Mouse (Mus musculus): ENCODE data around the gene Large1. TPM values are rescaled to one million over a fixed set of nuclear protein-coding genes. Genes with fewer than 3 reads are reported as not detected.

The Large1 gene
- polyA plus RNA-seq, 1 experiment from 2014 or later: 4.1 TPM

DNA sequence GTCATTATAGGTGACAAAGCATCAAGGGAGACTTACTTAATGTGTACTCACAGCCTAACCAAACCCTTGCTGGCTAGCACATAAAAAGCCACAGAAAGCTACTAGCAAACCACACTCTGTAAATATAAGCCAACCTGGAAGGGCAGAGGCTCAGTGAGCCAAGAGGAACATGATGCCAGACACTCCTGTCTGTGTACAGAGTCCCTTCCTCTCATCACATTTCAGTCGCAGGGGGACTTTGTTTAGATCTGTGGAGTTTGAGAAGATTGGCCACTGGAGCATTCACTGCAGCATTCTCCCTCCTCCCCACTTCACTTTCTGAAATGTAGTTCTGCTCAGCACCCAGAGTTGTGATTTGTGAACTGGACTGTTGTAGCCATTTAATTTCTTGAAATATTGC is 291.9 kb downstream of the Large1 start:
- no peaks in the 10 kb centered on the region for H3K9me3 ChIP-seq (ENCODE audit: control insufficient read depth, low read length)
- no peaks in the 10 kb centered on the region for H3K36me3 ChIP-seq (ENCODE audit: control insufficient read depth, insufficient read depth, low read length)
- DNase-seq (ENCODE audit: low spot score): no peak
- H3K27ac ChIP-seq (ENCODE audit: low read depth, low read length): no peak overlapping the region
- WGBS: 53% methylated on average over 1 of the region's 1 CpGs
- no peaks in the 10 kb centered on the region for H3K4me1 ChIP-seq (replicated peaks; ENCODE audit: control insufficient read depth, insufficient read depth, low read length)
- no peak overlapping the region for H3K9ac ChIP-seq (ENCODE audit: low read depth, low read length)
- no peak overlapping the region for H3K4me3 ChIP-seq (ENCODE audit: low read depth, low read length)
- H3K27me3 ChIP-seq (replicated peaks; ENCODE audit: control insufficient read depth, insufficient read depth, low read length): no peaks in the 10 kb centered on the region
- ATAC-seq (replicated peaks; ENCODE audit: low FRiP score): no peak
- no peak overlapping the region for H3K4me2 ChIP-seq

DNA sequence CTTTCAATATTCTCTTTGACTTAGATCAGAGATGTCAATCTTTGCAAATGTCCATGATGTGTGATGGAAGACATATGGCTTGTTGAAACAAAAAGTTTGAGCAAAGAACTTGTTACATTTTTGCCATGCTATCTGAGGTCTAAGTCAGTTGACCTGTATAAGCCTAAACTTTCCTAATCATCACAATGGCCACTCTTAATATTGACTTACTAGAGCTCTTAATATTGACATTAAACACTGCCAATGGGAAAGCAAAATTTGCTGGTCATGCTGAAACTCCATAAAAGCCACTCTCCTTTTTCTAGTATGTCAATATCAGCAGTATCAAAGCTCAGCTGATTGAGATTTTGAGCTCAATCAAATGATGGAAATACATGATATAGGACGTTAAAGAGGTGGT is 298.6 kb downstream of the Large1 start:
- Histone ChIP-seq H3K9ac (ENCODE audit: low read depth, low read length) (no peak overlapping the region), H3K4me1 (replicated peaks; ENCODE audit: control insufficient read depth, insufficient read depth, low read length) (no peaks in the 10 kb centered on the region)
- WGBS: 78% methylated on average over 1 of the region's 1 CpGs

DNA sequence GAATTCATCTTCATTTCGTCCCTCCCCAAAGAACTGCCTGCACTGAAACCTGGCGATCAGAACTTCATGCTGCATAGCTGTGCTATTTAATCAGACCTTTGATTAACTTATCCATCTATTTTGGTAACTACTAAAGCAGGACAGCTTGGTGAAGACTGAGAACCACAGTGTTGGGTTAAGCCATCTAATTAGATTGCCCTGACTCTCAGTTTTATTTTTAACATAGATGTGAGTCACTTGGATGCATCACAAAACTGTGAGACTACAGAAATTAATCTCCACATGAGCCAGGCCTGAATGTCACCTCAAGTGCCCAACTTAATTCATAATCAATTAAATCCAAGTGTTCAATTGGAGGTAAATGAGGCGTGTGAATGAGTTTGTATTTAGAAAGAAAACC is 299.5 kb downstream of the Large1 start:
- no peaks in the 10 kb centered on the region for H3K9me3 ChIP-seq (ENCODE audit: control insufficient read depth, low read length)
- H3K4me2 ChIP-seq: no peak overlapping the region
- WGBS: 73% methylated on average over 3 of the region's 3 CpGs
- H3K4me1 ChIP-seq (replicated peaks; ENCODE audit: control insufficient read depth, insufficient read depth, low read length): no peaks in the 10 kb centered on the region
- ATAC-seq (replicated peaks; ENCODE audit: low FRiP score) (no peak), DNase-seq (ENCODE audit: low spot score) (no peak)
- no peak overlapping the region for H3K4me3 ChIP-seq (ENCODE audit: low read depth, low read length)
- H3K27ac ChIP-seq (ENCODE audit: low read depth, low read length): no peak overlapping the region
- H3K9ac ChIP-seq (ENCODE audit: low read depth, low read length): no peak overlapping the region
- no peaks in the 10 kb centered on the region for H3K36me3 ChIP-seq (ENCODE audit: control insufficient read depth, insufficient read depth, low read length)
- no peaks in the 10 kb centered on the region for H3K27me3 ChIP-seq (replicated peaks; ENCODE audit: control insufficient read depth, insufficient read depth, low read length)

More for the DNA sequence above, 298.6 kb downstream of the Large1 start:
- no peaks in the 10 kb centered on the region for H3K36me3 ChIP-seq (ENCODE audit: control insufficient read depth, insufficient read depth, low read length)
- no peaks in the 10 kb centered on the region for H3K9me3 ChIP-seq (ENCODE audit: control insufficient read depth, low read length)
- no peak for DNase-seq (ENCODE audit: low spot score)
- H3K27ac ChIP-seq (ENCODE audit: low read depth, low read length): no peak overlapping the region
- ATAC-seq (replicated peaks; ENCODE audit: low FRiP score): no peak
- H3K4me2 ChIP-seq: no peak overlapping the region
- H3K4me3 ChIP-seq (ENCODE audit: low read depth, low read length): no peak overlapping the region
- no peaks in the 10 kb centered on the region for H3K27me3 ChIP-seq (replicated peaks; ENCODE audit: control insufficient read depth, insufficient read depth, low read length)

- Histone ChIP-seq H3K4me3 (ENCODE audit: low read depth, low read length) (no peak overlapping the region), H3K9me3 (ENCODE audit: control insufficient read depth, low read length) (no peaks in the 10 kb centered on the region), H3K4me1 (replicated peaks; ENCODE audit: control insufficient read depth, insufficient read depth, low read length) (no peaks in the 10 kb centered on the region), H3K4me2 (no peak overlapping the region), H3K27me3 (replicated peaks; ENCODE audit: control insufficient read depth, insufficient read depth, low read length) (no peaks in the 10 kb centered on the region), H3K9ac (ENCODE audit: low read depth, low read length) (no peak overlapping the region), H3K36me3 (ENCODE audit: control insufficient read depth, insufficient read depth, low read length) (no peaks in the 10 kb centered on the region), H3K27ac (ENCODE audit: low read depth, low read length) (no peak overlapping the region)
- WGBS: 93% methylated on average over 1 of the region's 1 CpGs
- no peak for DNase-seq (ENCODE audit: low spot score)
- no peak for ATAC-seq (replicated peaks; ENCODE audit: low FRiP score)
Observed at GRCm38 (mm10) chr8:73052414-73052813, 300.9 kb downstream of the Large1 start.

GRCm38 (mm10) chr8:73048136-73048535 is 305.2 kb downstream of the Large1 start:
- Histone ChIP-seq H3K27me3 (replicated peaks; ENCODE audit: control insufficient read depth, insufficient read depth, low read length) (no peaks in the 10 kb centered on the region), H3K9ac (ENCODE audit: low read depth, low read length) (no peak overlapping the region), H3K4me1 (replicated peaks; ENCODE audit: control insufficient read depth, insufficient read depth, low read length) (no peaks in the 10 kb centered on the region), H3K4me2 (no peak overlapping the region), H3K27ac (ENCODE audit: low read depth, low read length) (no peak overlapping the region), H3K9me3 (ENCODE audit: control insufficient read depth, low read length) (no peaks in the 10 kb centered on the region), H3K36me3 (ENCODE audit: control insufficient read depth, insufficient read depth, low read length) (no peaks in the 10 kb centered on the region), H3K4me3 (ENCODE audit: low read depth, low read length) (no peak overlapping the region)
- ATAC-seq (replicated peaks; ENCODE audit: low FRiP score) (no peak), DNase-seq (ENCODE audit: low spot score) (no peak)
- 90% methylated on average over 3 of the region's 3 CpGs for WGBS

GRCm38 (mm10) chr8:73029787-73030186 is 323.6 kb downstream of the Large1 start:
- Histone ChIP-seq H3K27ac (ENCODE audit: low read depth, low read length) (no peak overlapping the region), H3K4me2 (no peak overlapping the region), H3K9me3 (ENCODE audit: control insufficient read depth, low read length) (no peaks in the 10 kb centered on the region), H3K9ac (ENCODE audit: low read depth, low read length) (no peak overlapping the region), H3K27me3 (replicated peaks; ENCODE audit: control insufficient read depth, insufficient read depth, low read length) (no peaks in the 10 kb centered on the region), H3K36me3 (ENCODE audit: control insufficient read depth, insufficient read depth, low read length) (no peaks in the 10 kb centered on the region), H3K4me1 (replicated peaks; ENCODE audit: control insufficient read depth, insufficient read depth, low read length) (no peaks in the 10 kb centered on the region), H3K4me3 (ENCODE audit: low read depth, low read length) (no peak overlapping the region)
- no peak for DNase-seq (ENCODE audit: low spot score)
- no peak for ATAC-seq (replicated peaks; ENCODE audit: low FRiP score)

DNA sequence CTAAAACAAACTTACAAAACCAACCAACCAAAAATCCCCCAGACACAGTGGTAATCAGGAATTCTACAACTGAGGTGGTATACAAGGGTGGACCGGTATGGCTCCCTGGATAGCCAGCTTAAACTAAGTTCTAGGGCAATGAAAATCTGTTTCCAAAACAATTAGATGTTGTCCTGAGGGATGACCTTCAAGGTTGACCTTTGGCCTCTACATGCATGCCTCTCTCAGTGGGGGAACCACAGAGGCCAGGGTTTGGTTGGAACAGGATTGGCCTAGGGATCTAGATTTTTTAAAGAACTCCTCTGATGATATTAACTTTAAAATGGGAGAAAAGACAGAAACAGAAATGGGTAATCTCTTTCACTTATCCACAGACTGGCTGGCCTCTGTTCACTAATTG is 335.1 kb downstream of the Large1 start:
- ATAC-seq (replicated peaks; ENCODE audit: low FRiP score) (no peak), DNase-seq (ENCODE audit: low spot score) (no peak)
- no peaks in the 10 kb centered on the region for H3K9me3 ChIP-seq (ENCODE audit: control insufficient read depth, low read length)
- WGBS: 87% methylated on average over 1 of the region's 1 CpGs
- H3K27me3 ChIP-seq (replicated peaks; ENCODE audit: control insufficient read depth, insufficient read depth, low read length): no peaks in the 10 kb centered on the region
- H3K36me3 ChIP-seq (ENCODE audit: control insufficient read depth, insufficient read depth, low read length): no peaks in the 10 kb centered on the region
- no peaks in the 10 kb centered on the region for H3K4me1 ChIP-seq (replicated peaks; ENCODE audit: control insufficient read depth, insufficient read depth, low read length)
- no peak overlapping the region for H3K9ac ChIP-seq (ENCODE audit: low read depth, low read length)
- no peak overlapping the region for H3K4me3 ChIP-seq (ENCODE audit: low read depth, low read length)
- H3K4me2 ChIP-seq: no peak overlapping the region
- no peak overlapping the region for H3K27ac ChIP-seq (ENCODE audit: low read depth, low read length)

DNA sequence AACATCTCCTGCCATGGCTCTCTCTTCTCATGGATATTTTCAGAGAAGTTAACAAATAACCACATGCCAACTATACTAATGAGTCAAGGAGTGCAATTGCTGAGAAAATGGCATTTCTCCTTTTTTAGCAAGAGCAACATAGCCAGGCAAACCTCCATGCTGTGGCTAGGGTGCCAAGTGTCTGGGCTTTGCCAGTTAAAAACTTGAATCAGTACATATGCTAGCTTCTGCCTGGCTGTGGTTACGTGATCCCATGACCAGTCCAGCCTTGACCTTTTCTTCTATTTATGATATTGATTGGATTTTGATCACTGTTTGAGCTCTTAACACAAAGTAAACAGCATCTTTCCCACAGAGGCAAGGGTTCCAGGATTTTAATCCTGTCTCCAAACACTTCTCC is 335.7 kb downstream of the Large1 start:
- H3K4me2 ChIP-seq: no peak overlapping the region
- H3K9me3 ChIP-seq (ENCODE audit: control insufficient read depth, low read length): no peaks in the 10 kb centered on the region
- DNase-seq (ENCODE audit: low spot score): no peak
- H3K4me1 ChIP-seq (replicated peaks; ENCODE audit: control insufficient read depth, insufficient read depth, low read length): no peaks in the 10 kb centered on the region
- H3K4me3 ChIP-seq (ENCODE audit: low read depth, low read length): no peak overlapping the region
- no peak overlapping the region for H3K9ac ChIP-seq (ENCODE audit: low read depth, low read length)
- no peaks in the 10 kb centered on the region for H3K27me3 ChIP-seq (replicated peaks; ENCODE audit: control insufficient read depth, insufficient read depth, low read length)
- no peak overlapping the region for H3K27ac ChIP-seq (ENCODE audit: low read depth, low read length)
- 59% methylated on average over 1 of the region's 1 CpGs for WGBS
- H3K36me3 ChIP-seq (ENCODE audit: control insufficient read depth, insufficient read depth, low read length): no peaks in the 10 kb centered on the region
- no peak for ATAC-seq (replicated peaks; ENCODE audit: low FRiP score)

GRCm38 (mm10) chr8:73016303-73016702 is 337.0 kb downstream of the Large1 start:
- Histone ChIP-seq H3K4me1 (replicated peaks; ENCODE audit: control insufficient read depth, insufficient read depth, low read length) (no peaks in the 10 kb centered on the region), H3K4me2 (no peak overlapping the region), H3K4me3 (ENCODE audit: low read depth, low read length) (no peak overlapping the region), H3K9ac (ENCODE audit: low read depth, low read length) (no peak overlapping the region), H3K9me3 (ENCODE audit: control insufficient read depth, low read length) (no peaks in the 10 kb centered on the region), H3K36me3 (ENCODE audit: control insufficient read depth, insufficient read depth, low read length) (no peaks in the 10 kb centered on the region), H3K27ac (ENCODE audit: low read depth, low read length) (no peak overlapping the region), H3K27me3 (replicated peaks; ENCODE audit: control insufficient read depth, insufficient read depth, low read length) (no peaks in the 10 kb centered on the region)
- DNase-seq (ENCODE audit: low spot score) (no peak), ATAC-seq (replicated peaks; ENCODE audit: low FRiP score) (no peak)
- WGBS: 90% methylated on average over 2 of the region's 2 CpGs
